Mouse (Mus musculus): ENCODE results near the gene Mospd3.
"Not testable (repeated sequence)": the region's sequence is repeated elsewhere in the genome, so short reads cannot be mapped to it uniquely, and the experiment has no call there.

Mospd3 gene

GRCm38 (mm10) chr5:137615347-137615746 is 14.5 kb upstream of the Mospd3 start:
- no peak for DNase-seq (ENCODE audit: low spot score)

- DNase-seq (ENCODE audit: low spot score): not testable (repeated sequence)
These were observed 14.1 kb upstream of the Mospd3 start for GRCm38 (mm10) chr5:137614921-137615320.

GRCm38 (mm10) chr5:137613550-137613949 is 12.7 kb upstream of the Mospd3 start, which contains the start of gene Pcolce:
TSS of gene Pcolce (minus strand) at chr5:137613784.
- DNase-seq (ENCODE audit: low spot score): no peak

GRCm38 (mm10) chr5:137613076-137613475 is 12.2 kb upstream of the Mospd3 start:
- no peak for DNase-seq (ENCODE audit: low spot score)

- DNase-seq (ENCODE audit: low spot score): no peak
These were observed 10.4 kb upstream of the Mospd3 start for GRCm38 (mm10) chr5:137611245-137611602.

GRCm38 (mm10) chr5:137610548-137611244 is 9.8 kb upstream of the Mospd3 start:
- DNase-seq (ENCODE audit: low spot score): no peak

- DNase-seq (ENCODE audit: low spot score): no peak
These were observed 9.2 kb upstream of the Mospd3 start for GRCm38 (mm10) chr5:137610056-137610455.

GRCm38 (mm10) chr5:137609292-137609691 is 8.4 kb upstream of the Mospd3 start:
- DNase-seq (ENCODE audit: low spot score): no peak

GRCm38 (mm10) chr5:137608654-137609190 is 7.9 kb upstream of the Mospd3 start:
- no peak for DNase-seq (ENCODE audit: low spot score)

- DNase-seq (ENCODE audit: low spot score): no peak
These were observed 7.2 kb upstream of the Mospd3 start for GRCm38 (mm10) chr5:137607860-137608653.

GRCm38 (mm10) chr5:137601365-137601729 is 489 bp upstream of the Mospd3 start:
- no peak for DNase-seq (ENCODE audit: low spot score)

- DNase-seq (ENCODE audit: low spot score): no peak
These were observed 608 bp downstream of the Mospd3 start for GRCm38 (mm10) chr5:137600281-137600618.

GRCm38 (mm10) chr5:137599600-137599999 is 1.3 kb downstream of the Mospd3 start:
- no peak for DNase-seq (ENCODE audit: low spot score)

GRCm38 (mm10) chr5:137598100-137598826 is 2.6 kb downstream of the Mospd3 start:
- DNase-seq (ENCODE audit: low spot score): no peak

GRCm38 (mm10) chr5:137597625-137598024 is 3.2 kb downstream of the Mospd3 start:
- DNase-seq (ENCODE audit: low spot score): no peak

GRCm38 (mm10) chr5:137596601-137597261 is 4.1 kb downstream of the Mospd3 start:
- no peak for DNase-seq (ENCODE audit: low spot score)

- no peak for DNase-seq (ENCODE audit: low spot score)
These were observed 4.9 kb downstream of the Mospd3 start for GRCm38 (mm10) chr5:137595921-137596320.

- no peak for DNase-seq (ENCODE audit: low spot score)
These were observed 10.4 kb downstream of the Mospd3 start for GRCm38 (mm10) chr5:137590507-137590906.

- no peak for DNase-seq (ENCODE audit: low spot score)
These were observed 15.9 kb downstream of the Mospd3 start for GRCm38 (mm10) chr5:137584976-137585375.

GRCm38 (mm10) chr5:137583670-137584169 is 17.1 kb downstream of the Mospd3 start:
- DNase-seq (ENCODE audit: low spot score): no peak

- DNase-seq (ENCODE audit: low spot score): no peak
These were observed 18.2 kb downstream of the Mospd3 start for GRCm38 (mm10) chr5:137582702-137583101.

- no peak for DNase-seq (ENCODE audit: low spot score)
These were observed 20.6 kb downstream of the Mospd3 start for GRCm38 (mm10) chr5:137580246-137580645.
